Mouse (Mus musculus): ENCODE measurements around the gene Ubp1. TPM values are rescaled to one million over a fixed set of nuclear protein-coding genes. Genes with fewer than 3 reads are reported as not detected.

Gene Ubp1
- polyA plus RNA-seq (2014; fragmentation: Illumina TruSeq; extraction: RNeasy Lipid Tissue Mini Kit (QIAGEN cat#74804); ENCODE audit: low replicate concordance): 81.2 TPM

DNA sequence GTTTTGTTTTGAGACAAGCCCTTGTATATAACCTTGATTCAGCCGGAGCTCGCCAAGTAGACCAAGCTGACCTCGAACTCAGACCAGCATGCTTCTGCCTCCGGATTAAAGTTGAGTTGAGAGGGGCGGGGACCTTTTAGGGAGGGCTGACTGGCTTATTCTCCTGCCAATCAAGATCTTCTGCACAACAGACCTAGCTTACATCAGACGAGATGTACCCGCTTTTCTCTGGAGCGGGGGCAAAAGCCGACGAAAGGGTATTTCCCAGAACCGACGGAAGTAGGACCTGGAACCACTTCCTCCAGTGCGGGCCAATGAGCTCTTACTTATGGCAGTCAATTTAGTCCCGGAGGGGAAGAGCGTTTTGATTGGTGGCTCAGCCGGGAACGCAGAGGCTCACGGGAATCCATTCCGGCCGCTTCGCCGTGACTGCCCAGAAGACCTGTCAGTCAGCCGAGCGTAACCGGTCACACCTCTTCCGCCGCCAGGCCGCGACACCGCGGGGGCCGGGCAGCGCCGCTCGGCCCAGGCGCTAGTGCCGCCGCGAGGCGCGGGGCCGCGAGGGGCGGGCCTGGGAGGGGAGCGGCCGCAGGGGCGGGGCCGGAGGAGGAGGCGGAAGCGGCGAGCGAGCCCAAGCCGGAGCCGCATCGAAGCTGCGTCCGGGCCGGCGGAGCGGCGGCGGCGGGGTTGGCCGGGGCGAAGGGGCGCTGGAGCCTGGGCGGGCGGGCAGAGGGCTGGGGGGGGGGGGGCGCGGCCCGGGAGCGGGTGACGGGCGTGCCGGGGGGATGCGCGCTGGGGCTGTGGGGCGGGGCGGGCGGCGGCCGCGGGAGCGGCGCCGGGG, at the start of gene Ubp1:
Ubp1 (plus strand) TSS at position 401 of the 841 bp plus-strand sequence.

Other genes with a start within 250 kb of the Ubp1 start
- 307 TPM for gene Pdcd6ip, start 222.7 kb upstream of the Ubp1 start, polyA plus RNA-seq (2014; fragmentation: Illumina TruSeq; extraction: RNeasy Lipid Tissue Mini Kit (QIAGEN cat#74804); ENCODE audit: low replicate concordance)
- gene Clasp2, start 189.5 kb upstream of the Ubp1 start, polyA plus RNA-seq (2014; fragmentation: Illumina TruSeq; extraction: RNeasy Lipid Tissue Mini Kit (QIAGEN cat#74804); ENCODE audit: low replicate concordance): 16.0 TPM
- gene Fbxl2, start 115.3 kb downstream of the Ubp1 start, polyA plus RNA-seq (2014; fragmentation: Illumina TruSeq; extraction: RNeasy Lipid Tissue Mini Kit (QIAGEN cat#74804); ENCODE audit: low replicate concordance): 0.45 TPM
- 0.11 TPM for gene Susd5, start 126.2 kb downstream of the Ubp1 start, polyA plus RNA-seq (2014; fragmentation: Illumina TruSeq; extraction: RNeasy Lipid Tissue Mini Kit (QIAGEN cat#74804); ENCODE audit: low replicate concordance)